Mouse (Mus musculus) embryonic fibroblast, embryonic 13.5 days (primary cell): ENCODE measurements around the gene Setd1b. TPM values are rescaled to one million over a fixed set of nuclear protein-coding genes. Genes with fewer than 3 reads are reported as not detected.

Experiments
- H3K27ac ChIP-seq: 2 replicates; pipeline ENCODE4 v1.5.1; 2012; ENCODE audit warnings: low read length, control low read depth, inconsistent platforms; ENCODE audit not compliant: insufficient read depth
- H3K4me1 ChIP-seq: 2 replicates; pipeline ENCODE4 v1.6.1; 2011; ENCODE audit warnings: low read length; ENCODE audit not compliant: control insufficient read depth, insufficient read depth
- H3K4me3 ChIP-seq: 2 replicates; pipeline ENCODE4 v1.5.1; 2011; ENCODE audit warnings: mild to moderate bottlenecking, control low read depth, low read length; ENCODE audit not compliant: insufficient read depth
- CTCF ChIP-seq: IDR thresholded peaks from 2 replicates; pipeline ENCODE4 v1.5.1; 2011; ENCODE audit warnings: mild to moderate bottlenecking, control low read depth, low read length, moderate library complexity, borderline replicate concordance; ENCODE audit not compliant: insufficient read depth
- POLR2A ChIP-seq: IDR thresholded peaks from 2 replicates; pipeline ENCODE4 v1.6.1; 2011; ENCODE audit warnings: low read depth, mild to moderate bottlenecking, control low read depth, low read length, moderate library complexity
- polyA plus RNA-seq: library from polyadenylated mRNA; stranded (reverse); fragments of >200 nt; gene quantifications from 2 replicates; pipeline ENCODE4 v1.2.4, GENCODE M21; 2011; ENCODE audit warnings: low read depth; ENCODE audit not compliant: missing spikeins, insufficient read length

Gene Setd1b
- polyA plus RNA-seq, 1 experiment = 15.1 TPM

- TF ChIP-seq CTCF (no peak), POLR2A (peak; percentile 22; the same call in 1 of the 2 replicates)
- Histone ChIP-seq H3K27ac (peak overlapping the region; percentile 89), H3K4me1 (peaks cover 11% of the 10 kb centered on the region), H3K4me3 (no peak overlapping the region)
These were observed 7.7 kb upstream of the Setd1b start for GRCm38 (mm10) chr5:123134186-123134874.

GRCm38 (mm10) chr5:123134875-123135382, 7.1 kb upstream of the Setd1b start:
- TF ChIP-seq POLR2A (no peak), CTCF (no peak)
- Histone ChIP-seq H3K27ac (peak overlapping the region; percentile 89), H3K4me3 (peak overlapping the region; percentile 18), H3K4me1 (peaks cover 11% of the 10 kb centered on the region)

GRCm38 (mm10) chr5:123135471-123136360, 6.3 kb upstream of the Setd1b start:
- peak overlapping the region; percentile 100 for H3K27ac ChIP-seq
- H3K4me3 ChIP-seq = peak overlapping the region; percentile 18
- peaks cover 11% of the 10 kb centered on the region for H3K4me1 ChIP-seq
- no peak for TF ChIP-seq CTCF
- peak; percentile 57 for TF ChIP-seq POLR2A

GRCm38 (mm10) chr5:123136361-123137043, 5.5 kb upstream of the Setd1b start:
- peaks cover 11% of the 10 kb centered on the region for H3K4me1 ChIP-seq
- H3K27ac ChIP-seq = peak overlapping the region; percentile 100
- H3K4me3 ChIP-seq = peak overlapping the region; percentile 29
- TF ChIP-seq CTCF (no peak), POLR2A (peak; percentile 63)

- Histone ChIP-seq H3K27ac (peak overlapping the region; percentile 100), H3K4me1 (peaks cover 11% of the 10 kb centered on the region), H3K4me3 (peak overlapping the region; percentile 35)
- TF ChIP-seq CTCF (no peak), POLR2A (peak; percentile 55)
These were observed 4.7 kb upstream of the Setd1b start for GRCm38 (mm10) chr5:123137044-123137909.

GRCm38 (mm10) chr5:123137910-123138229, 4.1 kb upstream of the Setd1b start:
- Histone ChIP-seq H3K27ac (peak overlapping the region; percentile 100), H3K4me3 (peak overlapping the region; percentile 35), H3K4me1 (peaks cover 11% of the 10 kb centered on the region)
- TF ChIP-seq POLR2A (peak; percentile 36), CTCF (no peak)

- Histone ChIP-seq H3K27ac (peak overlapping the region; percentile 100), H3K4me1 (peaks cover 8% of the 10 kb centered on the region), H3K4me3 (peak overlapping the region; percentile 53)
- TF ChIP-seq CTCF (no peak), POLR2A (peak; percentile 81)
These were observed 3.6 kb upstream of the Setd1b start for GRCm38 (mm10) chr5:123138230-123138911.

- peak overlapping the region; percentile 53 for H3K4me3 ChIP-seq
- TF ChIP-seq CTCF = no peak
- TF ChIP-seq POLR2A = peak; percentile 75
- peak overlapping the region; percentile 100 for H3K27ac ChIP-seq
- peaks cover 6% of the 10 kb centered on the region for H3K4me1 ChIP-seq
These were observed 2.9 kb upstream of the Setd1b start for GRCm38 (mm10) chr5:123138953-123139721.
